Mouse (Mus musculus): Measurements from ENCODE around the gene Camk2g.
A peak's percentile ranks its signal among the peaks of the same experiment; 100 is the strongest.
"Not testable (repeated sequence)": the region's sequence is repeated elsewhere in the genome, so short reads cannot be mapped to it uniquely, and the experiment has no call there.

The Camk2g gene

GRCm38 (mm10) chr14:20735052-20735451 lies 58.8 kb downstream of the Camk2g start:
- no peak for DNase-seq

DNA sequence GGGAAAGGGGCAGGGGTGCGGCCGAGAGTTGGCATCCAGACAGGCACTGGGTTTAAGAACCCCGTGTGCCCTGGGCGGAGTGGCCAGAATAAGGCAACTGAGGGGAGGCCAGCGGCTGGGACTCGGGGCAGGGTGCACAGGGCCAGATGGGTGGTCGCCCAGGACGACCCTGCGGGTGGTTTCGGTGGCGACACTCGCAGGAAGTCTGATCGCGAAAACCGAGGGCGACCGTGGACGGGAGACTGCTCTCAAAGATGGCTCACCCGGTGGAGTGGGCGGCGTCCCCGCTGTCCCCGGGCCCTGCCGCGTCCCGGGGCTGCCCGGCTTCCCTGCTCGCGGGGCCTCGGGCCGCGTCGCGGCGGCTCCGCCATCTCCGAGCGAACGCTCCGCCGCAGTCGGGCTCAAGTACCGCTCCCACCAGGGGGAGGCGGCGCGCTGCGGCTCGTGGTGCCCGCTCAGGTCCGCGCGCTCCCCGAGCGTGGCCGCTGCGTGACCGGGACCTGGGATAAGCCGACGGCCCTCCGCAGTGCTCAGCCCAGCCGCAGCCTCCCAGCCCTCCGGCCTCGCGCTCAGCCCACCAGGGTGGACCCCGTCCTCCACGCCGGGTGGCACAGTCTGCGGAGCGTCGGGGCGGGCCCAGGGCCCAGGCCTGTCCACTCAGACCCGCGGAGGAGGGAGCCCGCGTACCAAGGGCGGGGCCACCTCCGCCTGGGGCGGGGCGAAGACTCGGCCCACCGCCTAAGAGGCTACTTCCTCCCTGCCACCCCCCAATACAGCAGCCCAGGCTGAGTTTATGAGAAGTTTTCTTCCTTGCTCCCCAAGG lies 59.7 kb downstream of the Camk2g start, which contains the start of gene Ndst2:
Ndst2 (minus strand) TSS at position 611 of the 823 bp plus-strand sequence.
- peak; percentile 89 for DNase-seq

GRCm38 (mm10) chr14:20733041-20733951 lies 60.6 kb downstream of the Camk2g start:
- DNase-seq: no peak

GRCm38 (mm10) chr14:20730853-20731602 lies 62.9 kb downstream of the Camk2g start:
- no peak for DNase-seq

GRCm38 (mm10) chr14:20729871-20730270 lies 64.0 kb downstream of the Camk2g start:
- DNase-seq: no peak

DNA sequence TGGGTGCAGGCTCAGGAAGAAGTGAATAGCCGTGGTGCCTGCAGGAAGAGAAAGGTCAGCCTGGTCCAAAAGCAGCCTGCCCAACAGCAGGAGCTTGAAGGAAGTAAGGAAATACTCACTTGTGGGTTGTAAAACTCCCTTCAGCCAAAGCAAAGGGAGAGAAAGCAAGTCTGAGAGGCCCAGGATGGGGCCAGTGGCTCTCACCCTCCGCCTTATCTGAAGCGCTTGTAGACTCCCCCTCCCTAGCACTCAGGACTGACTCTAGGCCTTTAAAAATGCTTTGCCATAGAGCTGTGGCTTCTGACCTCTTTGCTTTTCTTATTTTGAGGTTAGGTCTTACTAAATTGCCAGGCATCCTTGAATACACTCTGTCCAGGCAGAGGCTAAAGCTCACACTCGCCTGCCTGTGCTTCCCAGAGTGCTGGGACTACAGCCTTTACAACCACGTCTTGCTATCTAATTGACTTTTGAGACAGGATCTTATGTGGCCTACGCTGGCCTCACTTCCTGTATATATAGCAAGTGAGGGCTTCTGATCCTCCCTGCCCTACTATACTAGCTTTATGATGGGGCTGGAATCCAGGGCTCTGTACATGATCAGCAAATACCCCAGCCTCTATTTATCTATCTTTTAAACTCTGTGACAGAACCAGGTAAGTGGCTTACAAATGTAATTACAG lies 68.1 kb downstream of the Camk2g start:
- no peak for DNase-seq

DNA sequence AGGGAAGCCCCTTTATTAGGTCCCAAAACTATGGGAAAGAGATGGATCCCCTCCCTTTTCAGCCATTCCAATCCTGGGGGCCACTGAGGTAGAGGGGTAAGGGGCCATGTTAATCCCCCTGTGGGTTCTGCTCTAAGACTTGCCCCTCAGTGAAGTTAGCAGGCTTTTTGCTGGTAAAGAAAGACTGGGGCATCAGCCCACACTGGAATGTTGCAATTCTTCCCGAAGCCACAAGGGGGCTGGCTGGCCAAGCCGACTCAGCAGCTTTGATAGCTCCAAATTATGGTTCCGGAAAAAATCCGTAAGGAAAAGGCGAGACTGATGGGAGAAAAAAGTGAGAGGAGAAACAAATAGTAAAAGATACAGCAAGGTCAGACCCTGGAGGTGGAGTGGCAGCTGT lies 69.8 kb downstream of the Camk2g start:
- peak; percentile 64 for DNase-seq

- no peak for DNase-seq
These were observed 70.9 kb downstream of the Camk2g start for GRCm38 (mm10) chr14:20723006-20723405.

- no peak for DNase-seq
These were observed 72.5 kb downstream of the Camk2g start for GRCm38 (mm10) chr14:20721371-20721770.

DNA sequence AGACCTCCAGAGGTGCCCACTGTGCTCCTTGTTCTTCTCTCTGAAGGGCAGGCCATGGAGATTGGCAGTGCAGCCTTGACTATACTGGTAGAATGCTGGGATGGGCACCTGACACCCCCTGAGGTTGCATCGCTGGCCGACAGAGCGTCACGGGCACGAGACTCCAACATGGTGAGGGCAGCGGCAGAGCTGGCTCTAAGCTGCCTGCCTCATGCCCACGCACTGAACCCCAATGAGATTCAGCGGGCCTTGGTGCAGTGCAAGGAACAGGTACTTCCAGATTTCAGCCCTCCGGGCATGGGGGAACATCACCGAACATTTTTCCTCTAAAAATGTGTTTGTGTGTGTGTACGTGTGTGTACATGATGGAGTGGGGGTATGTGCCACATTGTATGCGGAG lies 74.1 kb downstream of the Camk2g start:
- no peak for DNase-seq

GRCm38 (mm10) chr14:20718443-20718842 lies 75.4 kb downstream of the Camk2g start:
- no peak for DNase-seq

GRCm38 (mm10) chr14:20713832-20714231 lies 80.1 kb downstream of the Camk2g start:
- DNase-seq: no peak

- DNase-seq: no peak
These were observed 85.6 kb downstream of the Camk2g start for GRCm38 (mm10) chr14:20708239-20708638.

DNA sequence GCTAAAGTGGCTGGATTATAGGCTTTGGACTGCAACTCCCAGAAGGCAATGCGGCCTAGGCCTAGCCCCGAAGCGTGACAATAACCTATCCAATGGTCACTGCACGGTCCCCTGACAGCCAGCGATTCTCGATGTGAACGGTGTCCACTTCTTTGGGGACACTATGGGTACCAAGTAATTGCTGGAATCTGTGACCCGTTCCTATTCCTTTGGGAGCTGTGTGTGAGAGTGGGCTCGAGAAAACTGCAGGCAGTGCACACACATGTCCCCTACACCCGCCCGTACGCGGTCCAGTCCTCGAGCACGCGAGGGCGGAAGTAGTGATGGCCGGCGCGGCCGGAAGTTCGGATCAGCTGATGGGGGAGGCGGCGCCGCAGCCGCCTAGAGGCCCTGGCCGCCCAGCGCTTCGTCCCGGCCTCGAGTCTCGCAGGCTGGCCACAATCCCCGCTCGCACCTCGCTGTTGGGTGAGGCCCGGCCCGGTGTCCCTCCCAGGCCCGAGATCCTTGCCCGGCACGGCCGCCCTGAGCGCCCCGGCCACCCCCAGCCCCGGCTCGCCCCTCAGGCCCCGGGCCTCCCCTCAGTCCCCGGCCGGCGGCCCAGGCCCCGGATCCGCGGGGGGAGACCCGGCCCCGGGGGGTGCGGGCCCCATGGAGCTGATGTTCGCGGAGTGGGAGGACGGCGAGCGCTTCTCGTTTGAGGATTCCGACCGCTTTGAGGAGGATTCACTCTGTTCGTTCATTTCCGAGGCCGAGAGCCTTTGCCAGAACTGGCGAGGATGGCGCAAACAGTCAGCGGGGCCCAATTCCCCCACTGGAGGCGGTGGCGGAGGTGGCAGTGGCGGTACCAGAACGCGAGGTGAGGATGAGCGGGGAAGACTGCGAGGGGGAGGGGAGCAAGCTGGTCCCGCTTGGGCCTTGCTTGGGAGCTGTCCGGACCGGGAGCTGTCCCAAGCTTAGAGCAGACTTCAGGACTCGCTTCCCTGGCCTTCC lies 86.4 kb downstream of the Camk2g start, which contains the start of gene Zswim8:
Zswim8 (plus strand) TSS at position 352 of the 990 bp plus-strand sequence.
- DNase-seq: peak; percentile 93

DNA sequence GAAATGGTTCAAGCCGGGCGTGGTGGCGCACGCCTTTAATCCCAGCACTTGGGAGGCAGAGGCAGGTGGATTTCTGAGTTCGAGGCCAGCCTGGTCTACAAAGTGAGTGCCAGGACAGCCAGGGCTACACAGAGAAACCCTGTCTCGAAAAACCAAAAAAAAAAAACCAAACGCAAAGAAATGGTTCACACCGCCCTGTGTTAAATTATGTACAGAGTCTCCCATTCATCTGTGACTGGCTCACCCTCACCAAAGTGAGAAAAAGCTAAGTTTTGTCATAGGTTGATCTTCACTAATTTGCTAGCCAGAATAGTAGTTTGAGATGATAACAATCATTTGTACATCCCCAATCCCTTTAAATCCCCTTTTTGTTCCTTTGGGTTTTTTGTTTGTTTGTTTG lies 90.4 kb downstream of the Camk2g start:
- DNase-seq: not testable (repeated sequence)

DNA sequence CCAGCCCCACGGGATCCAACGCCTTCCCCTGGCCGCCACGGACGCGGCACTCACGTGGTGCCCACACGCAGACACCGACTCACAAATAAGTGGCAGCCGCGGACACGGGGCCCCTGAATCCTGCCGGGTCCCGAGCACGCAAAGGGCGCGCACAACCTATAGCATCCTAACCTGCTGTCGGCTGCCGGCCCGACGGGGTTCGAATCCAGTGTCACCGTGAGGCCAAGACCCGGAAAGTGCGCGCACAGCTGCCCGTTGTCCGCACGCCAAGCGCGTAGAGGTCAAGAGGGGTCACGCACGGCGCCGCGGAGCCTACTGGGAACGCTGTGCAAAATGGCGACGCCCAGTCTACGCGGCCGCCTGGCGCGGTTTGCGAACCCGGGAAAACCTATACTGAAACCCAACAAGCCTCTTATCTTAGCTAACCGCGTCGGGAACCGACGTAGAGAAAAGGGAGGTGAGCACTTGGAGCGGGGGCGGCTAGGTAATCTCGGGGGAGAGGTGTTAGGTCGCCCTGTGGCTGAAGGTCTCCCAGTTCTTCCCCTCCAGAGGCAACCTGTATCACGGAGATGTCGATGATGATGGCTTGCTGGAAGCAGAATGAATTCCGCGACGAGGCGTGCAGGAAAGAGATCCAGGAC lies 91.0 kb downstream of the Camk2g start, which contains the start of gene Chchd1:
Chchd1 (plus strand) TSS at position 266 of the 641 bp plus-strand sequence.
- DNase-seq: peak; percentile 92

DNA sequence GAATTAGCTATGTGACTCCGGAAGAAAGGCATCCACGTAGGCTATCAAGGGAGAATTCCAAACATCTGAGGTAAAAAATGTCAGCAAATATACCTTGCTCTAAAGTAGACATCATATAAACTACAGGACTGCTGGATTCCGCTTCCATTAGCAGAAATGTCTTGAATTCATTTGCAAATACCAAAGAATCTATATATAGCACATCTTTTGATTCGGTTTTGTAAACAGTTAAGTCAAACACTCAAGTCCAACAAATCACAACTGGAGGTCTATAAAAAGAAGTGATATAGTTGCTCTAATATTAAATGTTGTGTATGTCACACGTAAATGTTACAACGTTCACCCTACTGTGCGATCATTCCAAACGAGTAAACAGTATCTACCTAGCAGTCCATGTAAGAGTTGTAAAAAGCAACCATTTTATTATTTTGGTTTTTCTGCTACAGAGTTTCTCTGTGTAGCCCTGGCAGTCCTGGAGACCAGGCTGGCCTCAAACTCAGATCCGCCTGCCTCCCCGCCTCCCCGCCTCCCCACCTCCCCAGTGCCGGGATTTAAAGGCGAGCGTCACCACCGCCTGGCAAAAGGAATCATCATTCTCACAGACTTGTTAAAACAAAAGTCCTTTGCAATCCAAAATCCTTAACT lies 91.7 kb downstream of the Camk2g start:
- no peak for DNase-seq

- no peak for DNase-seq
These were observed 92.3 kb downstream of the Camk2g start for GRCm38 (mm10) chr14:20701554-20701953.

- no peak for DNase-seq
These were observed 93.5 kb downstream of the Camk2g start for GRCm38 (mm10) chr14:20700362-20700761.

- DNase-seq: no peak
These were observed 95.4 kb downstream of the Camk2g start for GRCm38 (mm10) chr14:20698515-20698914.
